Mouse (Mus musculus) forebrain, embryonic 10.5 days (tissue): ENCODE results near the gene Chchd3. TPM values are rescaled to one million over a fixed set of nuclear protein-coding genes. Genes with fewer than 3 reads are reported as not detected.

Experiments used
- DNase-seq: peaks from one replicate; pipeline ENCODE4 v3.0.0-alpha.2; 2017; ENCODE audit warnings: low spot score; ENCODE audit errors: extremely low spot score
- H3K27ac ChIP-seq: fragments of 300-500 bp; sonication (generic); 2 replicates; pipeline ENCODE4 v1.5.1; 2016; ENCODE audit warnings: mild to moderate bottlenecking
- H3K27me3 ChIP-seq: fragments of 300-500 bp; sonication (generic); 2 replicates; pipeline ENCODE4 v1.6.1; 2016; ENCODE audit warnings: mild to moderate bottlenecking; ENCODE audit not compliant: poor library complexity, severe bottlenecking
- H3K36me3 ChIP-seq: fragments of 300-500 bp; sonication (generic); replicated peaks from 2 replicates; pipeline ENCODE4 v1.6.1; 2016; ENCODE audit warnings: mild to moderate bottlenecking, moderate library complexity
- H3K4me1 ChIP-seq: fragments of 300-500 bp; sonication (generic); 2 replicates; pipeline ENCODE4 v1.6.1; 2016
- H3K4me3 ChIP-seq: fragments of 300-500 bp; sonication (generic); 2 replicates; pipeline ENCODE4 v1.5.1; 2016; ENCODE audit warnings: mild to moderate bottlenecking, moderate library complexity
- H3K9me3 ChIP-seq: fragments of 300-500 bp; sonication (generic); 2 replicates; pipeline ENCODE4 v1.6.1; 2016; ENCODE audit warnings: mild to moderate bottlenecking, moderate library complexity
- WGBS: fragments of 180-500 bp; shearing (Covaris S2); methylation state at CpG from one replicate; pipeline ENCODE4 v1.1.7; 2016; 5-methylcytosine and 5-hydroxymethylcytosine counted together
- polyA plus RNA-seq: library from polyadenylated mRNA; unstranded; fragments of >200 nt; fragmentation: Nextera tagmentation; extraction: Ambion mirVana; gene quantifications from 2 replicates; pipeline ENCODE4 v1.2.1, GENCODE M21; 2016

Gene Chchd3
- polyA plus RNA-seq, 1 experiment from 2014 or later, result 124 TPM

DNA sequence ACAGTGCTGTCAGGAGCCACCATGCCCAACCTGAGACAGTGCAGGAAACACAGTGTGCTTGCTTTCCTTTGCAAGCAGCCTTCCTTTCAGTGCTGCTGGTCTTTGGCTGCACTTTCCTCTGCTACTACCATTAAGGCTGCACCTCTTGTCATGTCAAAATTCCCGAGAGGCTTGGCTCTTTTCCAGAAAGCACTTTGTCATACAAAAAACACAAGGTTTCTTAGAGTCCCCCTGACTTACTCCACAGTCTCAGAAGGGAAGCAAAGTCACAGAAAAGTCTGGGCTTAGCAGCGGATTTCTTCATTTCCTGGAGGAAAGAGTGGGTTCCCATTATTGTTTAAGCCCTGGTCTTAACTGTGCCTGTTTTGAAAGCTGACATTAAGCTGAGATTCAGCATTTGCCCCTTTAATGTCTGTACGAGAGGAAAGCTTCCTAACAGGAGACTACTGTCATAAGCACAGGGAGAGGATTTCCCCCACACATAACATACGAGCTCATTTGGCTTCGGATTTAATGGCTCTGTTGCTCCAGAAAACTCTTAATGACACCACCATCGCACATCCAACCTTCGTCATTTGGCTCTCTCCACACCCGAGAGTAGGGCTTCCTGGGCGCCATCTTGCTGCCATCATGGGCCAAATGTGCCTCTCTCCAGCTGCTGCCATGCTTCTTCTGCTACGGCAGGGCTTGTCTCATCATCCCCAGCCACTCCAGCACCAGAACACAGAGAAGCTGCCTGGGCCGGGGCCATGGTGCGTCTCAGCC, 236.0 kb downstream of the Chchd3 start:
- WGBS, result 90% methylated on average over 12 of the region's 12 CpGs

DNA sequence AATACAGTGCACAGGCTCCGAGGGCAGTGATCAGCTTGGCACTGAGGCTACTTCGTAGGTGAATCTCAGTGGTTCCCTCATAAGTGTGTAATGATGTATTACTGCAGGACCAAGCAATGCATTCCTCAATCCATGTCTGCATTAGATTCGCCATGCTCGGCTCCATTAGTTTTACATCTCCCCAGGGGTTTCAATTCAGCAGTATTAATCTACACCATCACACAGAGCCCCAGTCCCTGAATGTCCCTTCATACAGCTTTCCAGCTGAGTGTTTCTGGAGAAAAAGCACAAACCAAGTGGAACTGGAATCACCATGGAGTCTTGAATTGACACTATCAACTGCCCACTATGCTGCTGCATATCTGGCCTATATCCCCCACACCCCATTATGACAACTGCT, 241.1 kb downstream of the Chchd3 start:
- 0 out of 2 replicates have a peak, but pooled peaks cover 3% of the 10 kb centered on the region for H3K36me3 ChIP-seq
- 88% methylated on average over 4 of the region's 4 CpGs for WGBS
- DNase-seq, result no peak
- H3K4me1 ChIP-seq, result no peaks in the 10 kb centered on the region; the same call in 1 of the 2 replicates
- no peaks in the 10 kb centered on the region for H3K9me3 ChIP-seq
- no peak overlapping the region for H3K27ac ChIP-seq
- H3K4me3 ChIP-seq, result no peak overlapping the region
- no peaks in the 10 kb centered on the region for H3K27me3 ChIP-seq

More for the DNA sequence above, 236.0 kb downstream of the Chchd3 start:
- no peaks in the 10 kb centered on the region; the same call in 1 of the 2 replicates for H3K4me1 ChIP-seq
- H3K27ac ChIP-seq, result no peak overlapping the region
- no peak overlapping the region for H3K4me3 ChIP-seq
- H3K27me3 ChIP-seq, result no peaks in the 10 kb centered on the region
- H3K9me3 ChIP-seq, result no peaks in the 10 kb centered on the region
- no peaks in the 10 kb centered on the region for H3K36me3 ChIP-seq
- DNase-seq, result no peak

DNA sequence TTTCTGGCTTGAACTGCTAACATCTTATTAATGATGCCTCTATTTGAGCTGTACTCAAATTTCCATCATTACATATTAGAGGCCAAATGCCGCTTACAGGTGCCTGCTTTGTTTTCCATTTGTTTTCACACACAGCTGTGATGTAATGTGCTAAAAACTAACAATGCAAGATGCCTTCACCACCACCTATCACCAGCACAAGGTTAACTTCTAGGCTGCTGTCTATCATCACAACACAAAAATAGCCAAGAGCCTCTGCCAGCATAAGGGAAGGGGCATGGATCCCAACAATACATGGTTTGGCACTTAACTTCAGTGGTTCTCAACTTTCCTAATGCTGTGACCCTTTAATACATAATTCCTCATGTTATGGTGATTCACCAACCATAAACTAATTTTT, 251.3 kb downstream of the Chchd3 start:
- WGBS, result 93% methylated on average over 1 of the region's 1 CpGs
- Histone ChIP-seq H3K4me1 (peaks cover 5% of the 10 kb centered on the region), H3K27me3 (no peaks in the 10 kb centered on the region)

DNA sequence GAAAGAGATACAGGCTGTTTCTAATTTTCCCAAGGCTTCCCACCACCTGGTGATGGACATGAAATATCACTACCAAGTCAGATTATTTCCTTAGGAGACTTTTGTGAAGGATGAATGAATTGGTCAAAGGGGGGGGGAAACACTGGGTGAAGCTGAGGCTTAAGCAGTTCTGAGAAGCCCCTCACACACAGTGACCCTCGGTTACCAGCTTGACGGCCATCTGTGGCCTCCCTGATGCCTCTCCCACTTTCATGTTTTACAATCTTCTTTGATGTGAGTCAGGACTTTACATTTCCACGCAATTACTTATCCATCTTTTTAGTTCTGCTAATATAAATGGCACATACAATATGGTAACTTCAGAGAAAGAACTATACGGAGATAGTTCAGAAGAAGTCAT, 252.3 kb downstream of the Chchd3 start:
- no peaks in the 10 kb centered on the region for H3K27me3 ChIP-seq
- H3K4me3 ChIP-seq, result no peak overlapping the region
- peaks cover 5% of the 10 kb centered on the region for H3K4me1 ChIP-seq
- peaks cover 7% of the 10 kb centered on the region for H3K36me3 ChIP-seq
- 81% methylated on average over 4 of the region's 4 CpGs for WGBS
- H3K9me3 ChIP-seq, result no peaks in the 10 kb centered on the region
- DNase-seq, result no peak
- H3K27ac ChIP-seq, result no peak overlapping the region

More for the DNA sequence above, 251.3 kb downstream of the Chchd3 start:
- no peaks in the 10 kb centered on the region for H3K36me3 ChIP-seq
- no peak overlapping the region for H3K27ac ChIP-seq
- H3K4me3 ChIP-seq, result no peak overlapping the region
- no peak for DNase-seq
- no peaks in the 10 kb centered on the region for H3K9me3 ChIP-seq

DNA sequence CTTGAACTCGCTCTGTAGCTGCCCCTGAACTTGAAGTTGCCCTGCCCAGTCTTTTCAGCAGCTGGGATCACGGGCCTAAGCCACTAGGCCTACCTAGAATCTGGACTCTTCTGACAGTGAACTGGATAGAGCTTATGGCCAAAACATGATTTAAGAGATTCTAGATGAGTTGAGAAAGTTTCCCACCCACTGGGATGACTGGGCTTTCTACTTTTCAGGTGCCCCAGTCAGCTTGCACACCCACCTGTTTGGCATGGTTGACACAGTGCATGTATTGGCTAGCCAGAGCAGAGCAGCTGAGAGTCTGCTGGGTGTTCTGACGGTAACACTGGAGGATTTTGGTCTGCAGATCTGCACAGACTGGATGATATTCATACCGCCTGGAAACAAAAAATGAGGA, 256.4 kb downstream of the Chchd3 start:
- Histone ChIP-seq H3K4me1 (peaks cover 5% of the 10 kb centered on the region), H3K4me3 (no peak overlapping the region), H3K27me3 (no peaks in the 10 kb centered on the region), H3K27ac (no peak overlapping the region), H3K9me3 (no peaks in the 10 kb centered on the region), H3K36me3 (peaks cover 28% of the 10 kb centered on the region)
- DNase-seq, result no peak
- 95% methylated on average over 4 of the region's 4 CpGs for WGBS

DNA sequence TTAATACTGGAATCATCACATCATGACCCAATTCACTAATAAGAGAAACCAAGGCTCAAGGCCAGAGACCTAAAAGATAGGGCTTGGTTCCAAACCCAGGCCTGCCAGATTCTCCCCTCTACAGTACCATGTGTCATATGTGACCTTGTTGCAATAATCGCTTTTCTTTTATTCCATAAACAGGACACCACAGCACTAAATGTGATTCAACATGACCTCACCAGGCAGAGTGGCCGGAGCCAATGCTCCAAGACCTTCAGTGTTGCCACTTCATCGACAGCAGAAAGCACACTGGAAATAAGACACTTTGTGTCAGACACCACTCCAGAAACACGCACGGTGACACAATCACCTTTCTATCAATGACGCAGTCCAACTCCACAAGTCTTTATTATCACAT, 258.3 kb downstream of the Chchd3 start:
- 96% methylated on average over 6 of the region's 6 CpGs for WGBS

DNA sequence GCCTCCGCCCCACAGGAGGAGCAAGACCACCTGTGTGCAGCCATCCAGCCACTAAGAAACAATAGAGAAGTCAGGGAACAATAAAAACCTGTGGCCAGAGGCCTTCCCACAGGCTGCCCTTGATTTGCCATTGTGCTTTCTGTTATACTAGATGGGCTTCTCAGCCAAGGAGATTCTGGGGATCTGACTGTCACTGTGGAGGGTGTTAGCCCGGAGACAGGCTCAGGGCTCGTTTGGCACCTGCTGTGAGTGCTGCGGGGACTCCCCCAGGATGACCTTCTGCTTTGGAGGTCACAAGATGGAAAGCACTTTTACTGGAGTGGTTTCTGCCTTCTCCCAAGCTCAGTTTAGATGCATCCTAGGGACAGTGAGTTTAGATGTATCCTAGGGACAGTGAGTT, 262.5 kb downstream of the Chchd3 start:
- H3K9me3 ChIP-seq, result no peaks in the 10 kb centered on the region
- H3K4me1 ChIP-seq, result peaks cover 21% of the 10 kb centered on the region
- peaks cover 29% of the 10 kb centered on the region for H3K36me3 ChIP-seq
- H3K4me3 ChIP-seq, result no peak overlapping the region
- no peak for DNase-seq
- H3K27me3 ChIP-seq, result no peaks in the 10 kb centered on the region
- H3K27ac ChIP-seq, result no peak overlapping the region
- 22% methylated on average over 4 of the region's 4 CpGs for WGBS

More for the DNA sequence above, 258.3 kb downstream of the Chchd3 start:
- Histone ChIP-seq H3K4me1 (peaks cover 13% of the 10 kb centered on the region), H3K9me3 (no peaks in the 10 kb centered on the region), H3K27ac (no peak overlapping the region), H3K27me3 (no peaks in the 10 kb centered on the region), H3K4me3 (no peak overlapping the region), H3K36me3 (peaks cover 28% of the 10 kb centered on the region)
- no peak for DNase-seq

DNA sequence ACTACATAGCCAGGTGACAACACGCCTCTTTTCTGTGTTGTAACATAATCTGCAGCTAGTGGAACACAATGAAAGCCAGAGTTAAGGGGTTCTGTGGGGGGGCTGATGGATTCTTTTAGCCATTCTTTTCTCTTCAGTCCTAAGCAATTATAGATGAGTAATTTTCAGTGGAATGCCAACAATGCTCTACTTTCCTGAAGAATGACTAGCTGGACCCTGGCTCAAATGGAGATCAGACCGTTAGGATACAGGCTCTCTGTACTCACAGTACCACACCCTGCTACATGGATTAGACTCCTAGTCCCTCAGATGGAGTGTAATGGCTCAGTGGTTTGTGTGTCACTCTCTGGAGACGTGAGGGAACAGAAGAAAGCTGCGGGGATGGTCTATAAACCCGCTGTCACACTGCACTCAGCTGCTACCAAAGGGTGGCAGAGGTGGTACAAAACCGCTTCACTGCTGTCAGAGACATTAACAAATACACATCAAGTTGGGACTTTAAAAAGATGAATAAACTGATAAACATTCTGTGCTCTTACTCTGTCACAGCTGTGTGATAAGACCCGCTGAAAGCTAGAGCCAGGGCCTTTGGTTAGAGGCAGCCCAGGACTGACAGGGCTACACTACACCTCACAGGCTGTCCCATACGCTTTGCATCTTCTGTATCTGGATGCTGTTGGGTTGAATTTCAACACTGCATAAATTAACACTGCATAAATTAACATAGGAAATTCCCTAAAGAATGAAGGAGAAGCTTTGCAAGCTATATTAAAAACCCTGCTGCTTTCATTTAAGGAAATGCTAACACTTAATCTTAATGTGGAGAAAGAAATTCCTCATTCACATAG, 264.2 kb downstream of the Chchd3 start:
- Histone ChIP-seq H3K4me1 (peaks cover 21% of the 10 kb centered on the region), H3K9me3 (no peaks in the 10 kb centered on the region), H3K4me3 (no peak overlapping the region), H3K27me3 (no peaks in the 10 kb centered on the region), H3K27ac (no peak overlapping the region), H3K36me3 (peaks cover 30% of the 10 kb centered on the region)
- no peak for DNase-seq
- WGBS, result 76% methylated on average over 8 of the region's 8 CpGs

DNA sequence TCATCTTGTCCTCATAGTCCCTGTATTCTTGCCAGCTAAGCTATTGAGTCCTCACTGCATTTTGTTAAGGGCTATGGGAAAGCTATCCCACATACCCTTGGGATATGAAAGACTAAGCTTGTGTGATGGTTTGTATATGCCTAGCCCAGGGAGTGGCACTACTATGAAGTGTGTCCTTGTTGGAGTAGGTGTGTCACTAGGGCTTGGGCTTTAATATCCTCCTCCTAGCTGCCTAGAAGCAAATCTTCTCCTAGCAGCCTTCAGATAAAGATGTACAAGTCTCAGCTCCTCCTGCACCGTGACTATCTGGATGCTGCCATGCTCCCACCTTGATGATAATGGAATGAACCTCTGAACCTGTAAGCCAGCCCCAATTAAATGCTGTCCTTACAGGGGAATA, 266.5 kb downstream of the Chchd3 start:
- H3K9me3 ChIP-seq, result no peaks in the 10 kb centered on the region
- H3K4me3 ChIP-seq, result no peak overlapping the region
- H3K27me3 ChIP-seq, result no peaks in the 10 kb centered on the region
- no peak overlapping the region for H3K27ac ChIP-seq
- peaks cover 21% of the 10 kb centered on the region for H3K4me1 ChIP-seq
- DNase-seq, result no peak
- peaks cover 29% of the 10 kb centered on the region for H3K36me3 ChIP-seq
- WGBS, result 90% methylated on average over 1 of the region's 1 CpGs

DNA sequence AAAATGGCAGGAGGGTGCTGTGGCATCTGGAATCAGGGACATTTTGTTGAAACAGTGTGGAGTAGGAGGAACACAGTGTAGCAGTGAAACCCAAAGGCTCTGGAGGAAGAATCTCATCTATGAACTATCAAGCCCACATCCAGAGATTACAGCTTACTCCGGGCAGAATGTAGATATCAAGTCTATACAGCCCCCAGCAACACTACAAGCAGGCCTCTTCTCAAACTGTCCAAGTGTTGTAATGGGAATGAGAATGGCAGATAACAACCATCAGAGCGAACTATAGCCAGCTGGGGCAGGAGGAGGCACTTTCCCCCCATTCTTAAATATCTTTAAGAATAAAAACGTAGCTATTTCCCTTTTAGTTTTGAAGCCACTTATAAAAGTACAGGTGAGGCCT, 266.9 kb downstream of the Chchd3 start:
- no peaks in the 10 kb centered on the region for H3K9me3 ChIP-seq

DNA sequence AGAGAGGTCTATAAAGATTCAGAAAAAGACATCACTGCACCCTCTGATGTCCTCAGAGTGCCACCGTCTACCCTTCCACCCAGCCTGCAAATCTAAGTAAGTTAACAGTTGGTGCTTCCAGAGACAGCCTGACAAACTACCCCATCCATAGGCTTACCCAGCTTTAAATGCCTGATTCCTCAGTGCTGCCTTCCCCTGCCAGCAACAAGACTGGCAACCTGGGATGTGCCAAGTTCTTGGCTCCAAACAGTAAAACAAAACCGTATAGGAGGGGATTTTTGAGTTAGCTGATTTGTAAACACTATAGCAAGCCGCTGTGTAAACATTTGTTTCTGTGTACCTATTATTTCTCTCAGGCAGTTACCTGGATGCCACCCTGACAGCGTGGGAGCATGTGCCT, 269.6 kb downstream of the Chchd3 start:
- Histone ChIP-seq H3K36me3 (peaks cover 29% of the 10 kb centered on the region), H3K9me3 (no peaks in the 10 kb centered on the region), H3K4me3 (no peak overlapping the region), H3K27me3 (no peaks in the 10 kb centered on the region), H3K27ac (no peak overlapping the region), H3K4me1 (peaks cover 12% of the 10 kb centered on the region)
- no peak for DNase-seq
- WGBS, result 92% methylated on average over 4 of the region's 4 CpGs

More for the DNA sequence above, 266.9 kb downstream of the Chchd3 start:
- H3K27ac ChIP-seq, result no peak overlapping the region
- H3K36me3 ChIP-seq, result peaks cover 29% of the 10 kb centered on the region
- no peak overlapping the region for H3K4me3 ChIP-seq
- DNase-seq, result no peak
- peaks cover 21% of the 10 kb centered on the region for H3K4me1 ChIP-seq
- WGBS, result 89% methylated on average over 3 of the region's 3 CpGs
- no peaks in the 10 kb centered on the region for H3K27me3 ChIP-seq

DNA sequence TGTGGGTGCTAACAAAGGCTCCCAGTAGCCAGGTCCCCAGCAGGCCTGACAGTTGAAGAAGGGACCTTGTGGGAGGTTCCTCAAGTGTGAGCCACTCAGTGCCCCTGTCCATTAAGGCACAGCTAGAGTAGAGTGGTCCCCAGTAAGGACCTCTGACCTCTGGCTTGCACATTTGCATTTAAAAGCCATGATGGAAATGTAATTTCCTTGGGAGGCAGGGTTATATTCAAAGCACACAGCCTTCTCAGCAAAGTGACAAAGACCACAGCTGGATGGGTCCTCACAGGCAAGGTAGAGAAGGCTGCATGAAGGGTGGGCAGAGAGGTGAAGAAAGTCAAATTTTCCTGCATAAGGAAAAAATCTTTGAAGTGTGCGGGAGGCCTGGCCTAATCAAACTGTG, 272.7 kb downstream of the Chchd3 start:
- WGBS, result 56% methylated on average over 1 of the region's 1 CpGs
- no peaks in the 10 kb centered on the region for H3K9me3 ChIP-seq
- DNase-seq, result no peak
- H3K36me3 ChIP-seq, result peaks cover 18% of the 10 kb centered on the region
- no peak overlapping the region for H3K4me3 ChIP-seq
- H3K27ac ChIP-seq, result 0 out of 2 replicates have a peak overlapping the region, but pooled peaks have one; percentile 26
- H3K27me3 ChIP-seq, result no peaks in the 10 kb centered on the region
- H3K4me1 ChIP-seq, result peaks cover 9% of the 10 kb centered on the region

DNA sequence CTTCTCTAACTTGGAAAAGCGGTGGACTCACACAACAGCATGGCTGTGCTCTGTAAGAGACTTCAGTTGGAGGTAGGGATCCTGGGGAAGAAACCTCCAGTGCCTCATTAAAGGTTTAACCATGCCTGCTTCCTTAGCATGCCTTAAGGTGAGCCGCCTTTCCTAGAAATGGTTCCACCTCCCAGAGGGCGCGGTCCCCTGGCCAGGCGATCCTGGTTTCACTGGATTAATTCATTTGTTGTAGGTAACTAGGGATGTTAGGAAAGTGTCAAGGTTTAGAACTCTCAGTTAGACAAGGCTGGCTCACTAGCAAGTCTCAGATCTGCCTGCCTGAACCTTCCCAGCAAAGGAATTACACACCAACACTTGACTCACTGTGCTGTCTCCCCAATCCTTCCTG, 273.9 kb downstream of the Chchd3 start:
- peaks cover 9% of the 10 kb centered on the region for H3K4me1 ChIP-seq
- no peak for DNase-seq

More for the DNA sequence above, 273.9 kb downstream of the Chchd3 start:
- no peak overlapping the region for H3K27ac ChIP-seq
- H3K36me3 ChIP-seq, result peaks cover 7% of the 10 kb centered on the region
- 95% methylated on average over 5 of the region's 5 CpGs for WGBS
- H3K4me3 ChIP-seq, result no peak overlapping the region
- H3K9me3 ChIP-seq, result no peaks in the 10 kb centered on the region
- H3K27me3 ChIP-seq, result no peaks in the 10 kb centered on the region
